Mouse (Mus musculus): Measurements from ENCODE around the gene Tgm1. TPM values are rescaled to one million over a fixed set of nuclear protein-coding genes. Genes with fewer than 3 reads are reported as not detected.

Gene Tgm1
- polyA plus RNA-seq (2012; rRNA removed): 9.0 and 11.1 TPM in 2 replicates

GRCm38 (mm10) chr14:55713729-55714122, at the start of gene Tgm1:
Tgm1 (minus strand) TSS chr14:55713926.

DNA sequence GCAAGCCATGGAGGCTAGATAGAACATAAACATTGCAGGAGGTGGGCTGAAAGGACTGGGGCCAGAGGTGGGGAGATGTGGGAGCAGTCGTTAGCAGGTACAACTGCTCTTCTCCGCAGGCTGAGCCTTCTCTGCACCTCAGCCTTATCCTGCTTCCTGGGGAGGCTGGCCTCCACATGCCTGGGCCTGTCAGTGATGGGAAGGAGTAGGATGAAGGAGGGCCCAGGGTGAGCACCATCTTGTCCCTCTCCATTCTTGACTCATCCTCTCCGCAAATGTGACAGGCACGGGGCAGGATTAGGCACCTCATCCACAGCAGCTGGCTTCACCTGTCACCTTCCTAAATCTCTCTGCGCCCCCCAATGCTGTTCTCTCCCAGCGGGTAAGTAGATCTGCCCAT, 47.4 kb upstream of the Tgm1 start, which contains the start of gene Ltb4r2:
Ltb4r2 (plus strand) TSS at position 266 of the 400 bp plus-strand sequence.

DNA sequence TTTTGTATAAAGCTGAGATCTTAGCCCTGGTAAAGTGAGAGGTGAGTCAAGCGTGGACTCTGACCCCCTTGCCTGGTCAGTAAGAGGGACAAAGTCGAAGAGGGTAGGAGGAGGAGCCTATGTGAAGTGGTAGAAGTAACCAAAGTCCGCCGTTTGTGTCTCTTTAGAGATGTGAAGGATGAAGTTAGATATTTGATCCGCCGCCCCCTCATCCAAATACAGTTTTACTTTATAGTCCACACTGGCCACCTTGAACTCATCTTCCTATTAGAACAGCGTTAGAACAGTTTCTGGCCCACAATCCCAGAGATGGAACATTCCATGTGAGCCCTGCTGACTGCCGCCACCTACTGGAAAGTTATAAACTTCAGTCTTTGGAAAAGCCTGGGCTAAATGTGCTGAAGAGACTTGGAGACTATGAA, 44.6 kb upstream of the Tgm1 start, which contains the start of gene Cideb:
Cideb (minus strand) TSS at position 96 of the 422 bp plus-strand sequence.

GRCm38 (mm10) chr14:55745180-55745860, 31.6 kb upstream of the Tgm1 start, which contains the start of the genes Dhrs1 and Nop9:
Dhrs1 (minus strand) TSS chr14:55745690.
Nop9 (plus strand) TSS chr14:55745693.

DNA sequence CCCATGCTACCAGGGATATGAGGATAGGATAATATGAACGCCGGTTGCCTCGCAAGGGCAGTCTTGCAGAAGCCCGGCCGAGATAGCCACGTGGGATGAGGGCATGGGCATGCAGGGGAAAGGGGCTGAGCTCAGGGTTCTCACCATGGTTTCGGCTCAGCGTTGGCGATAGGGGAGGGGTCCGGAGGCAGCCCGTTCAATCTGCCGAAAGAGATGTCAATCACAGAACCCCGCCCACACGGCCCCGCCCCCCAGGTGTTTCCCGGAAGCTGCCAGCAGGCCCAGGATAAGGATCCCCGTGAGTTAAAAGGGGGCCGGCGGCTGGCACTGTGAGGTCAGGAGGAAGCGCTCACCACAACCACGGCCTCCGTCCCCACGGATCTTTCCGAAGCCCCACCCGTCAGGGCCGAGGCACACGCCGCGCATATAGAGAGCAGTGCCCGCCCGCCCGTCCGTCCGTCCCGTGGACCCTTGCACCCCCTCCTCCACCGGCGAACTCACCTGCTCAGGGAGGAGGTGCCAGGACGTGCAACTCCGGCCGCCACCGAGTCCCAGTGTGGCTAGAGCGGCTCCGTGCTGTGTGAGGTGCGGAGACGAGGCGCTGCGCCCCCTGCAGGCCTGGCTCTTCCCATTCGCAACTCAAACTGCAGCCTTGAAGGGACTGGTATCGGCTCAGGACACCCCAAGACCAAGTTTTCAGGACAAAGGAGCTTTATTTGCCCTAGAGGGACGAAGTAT, 8.1 kb upstream of the Tgm1 start, which contains the start of gene Rabggta:
Rabggta (minus strand) TSS at position 564 of the 738 bp plus-strand sequence.

DNA sequence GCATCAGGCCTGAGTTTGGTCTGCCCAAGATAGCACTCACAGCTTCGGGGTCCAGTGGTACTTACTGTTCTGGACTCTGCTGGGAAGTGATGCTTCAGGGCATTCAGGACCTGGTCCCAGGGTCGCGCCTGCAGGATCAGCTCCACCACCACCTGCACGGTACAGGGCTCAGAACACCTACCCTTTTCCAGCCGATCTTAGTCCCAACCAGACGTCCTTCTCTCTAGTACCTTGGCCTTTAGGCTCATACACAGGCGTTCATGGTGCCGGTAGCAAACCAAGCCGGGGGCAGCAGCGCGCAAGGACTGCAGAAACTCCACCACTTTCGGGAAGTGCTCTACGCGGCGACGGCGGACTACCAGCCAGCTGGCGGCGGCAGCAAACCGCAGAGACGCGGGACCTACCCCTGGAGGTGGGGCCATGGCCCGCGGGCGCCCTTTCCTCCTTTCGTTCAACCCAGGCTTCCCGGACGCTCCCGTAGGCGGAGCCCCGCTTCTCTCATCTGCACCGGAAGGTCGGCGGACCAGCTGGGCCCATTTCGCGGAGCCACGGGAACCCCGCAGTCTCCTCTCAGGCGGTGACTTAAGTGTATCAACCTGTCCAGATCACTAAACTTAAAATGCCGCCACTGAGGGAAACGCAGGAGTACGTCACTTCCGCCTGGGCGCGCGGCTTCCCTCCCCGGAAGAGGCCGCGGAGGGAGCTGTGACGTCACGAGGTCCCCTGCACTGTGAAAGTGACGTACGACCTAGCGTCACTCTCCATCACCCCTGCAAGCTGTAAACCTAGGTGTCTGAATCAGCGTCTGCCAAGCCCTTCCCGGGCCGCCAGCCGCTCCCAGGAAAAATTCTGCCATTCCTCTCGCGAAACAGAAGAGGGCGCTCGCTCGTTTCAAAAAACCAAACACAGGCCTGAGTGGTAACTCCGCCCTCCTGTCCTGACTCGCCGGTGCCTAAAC, 32.3 kb downstream of the Tgm1 start, which contains the start of gene Tinf2:
Tinf2 (minus strand) TSS at position 661 of the 958 bp plus-strand sequence.

GRCm38 (mm10) chr14:55671833-55672740, 41.6 kb downstream of the Tgm1 start, which contains the start of the genes Gmpr2 and Nedd8:
Gmpr2 (plus strand) TSS chr14:55671941.
Nedd8 (minus strand) TSS chr14:55672124.

GRCm38 (mm10) chr14:55659960-55660573, 53.7 kb downstream of the Tgm1 start, which contains the start of gene Mdp1:
Mdp1 (minus strand) TSS chr14:55660508.

Other genes with a start within 250 kb of the Tgm1 start
- gene Dhrs4, start 235.2 kb downstream of the Tgm1 start, polyA plus RNA-seq (2012; rRNA removed): 85.7 and 88.1 TPM in 2 replicates
- 0.83 and 1.2 TPM in 2 replicates for gene Carmil3, start 223.3 kb downstream of the Tgm1 start, polyA plus RNA-seq (2012; rRNA removed)
- gene Cpne6, start 203.5 kb downstream of the Tgm1 start, polyA plus RNA-seq (2012; rRNA removed): under 0.01 and 0.03 TPM in 2 replicates
- 0.02 TPM in 1 of 2 replicates, not detected in the other for gene Nrl, start 188.9 kb downstream of the Tgm1 start, polyA plus RNA-seq (2012; rRNA removed)
- gene Pck2, start 173.7 kb downstream of the Tgm1 start, polyA plus RNA-seq (2012; rRNA removed): 21.6 and 22.6 TPM in 2 replicates
- gene Dcaf11, start 153.9 kb downstream of the Tgm1 start, polyA plus RNA-seq (2012; rRNA removed): 45.8 and 49.5 TPM in 2 replicates
- 0.93 and 1.3 TPM in 2 replicates for gene A730061H03Rik, start 153.5 kb downstream of the Tgm1 start, polyA plus RNA-seq (2012; rRNA removed)
- gene Fitm1, start 138.3 kb downstream of the Tgm1 start, polyA plus RNA-seq (2012; rRNA removed): 0.30 and 1.00 TPM in 2 replicates
- 89.0 and 93.6 TPM in 2 replicates for gene Psme1, start 135.8 kb downstream of the Tgm1 start, polyA plus RNA-seq (2012; rRNA removed)
- gene Emc9, start 128.6 kb downstream of the Tgm1 start, polyA plus RNA-seq (2012; rRNA removed): 14.9 and 16.0 TPM in 2 replicates
- 87.0 and 89.9 TPM in 2 replicates for gene Psme2, start 122.8 kb downstream of the Tgm1 start, polyA plus RNA-seq (2012; rRNA removed)
- gene Rnf31, start 122.2 kb downstream of the Tgm1 start, polyA plus RNA-seq (2012; rRNA removed): 7.7 and 9.1 TPM in 2 replicates
- 38.3 and 44.8 TPM in 2 replicates for gene Irf9, start 110.4 kb downstream of the Tgm1 start, polyA plus RNA-seq (2012; rRNA removed)
- gene Rec8, start 95.9 kb downstream of the Tgm1 start, polyA plus RNA-seq (2012; rRNA removed): 2.3 and 4.0 TPM in 2 replicates
- 21.5 and 30.6 TPM in 2 replicates for gene Ipo4, start 78.0 kb downstream of the Tgm1 start, polyA plus RNA-seq (2012; rRNA removed)
- 1.5 TPM in 2 replicates for gene Gm49378, start 76.0 kb downstream of the Tgm1 start, polyA plus RNA-seq (2012; rRNA removed)
- gene Tm9sf1, start 70.1 kb downstream of the Tgm1 start, polyA plus RNA-seq (2012; rRNA removed): 27.6 and 31.3 TPM in 2 replicates
- gene Tssk4, start 63.7 kb downstream of the Tgm1 start, polyA plus RNA-seq (2012; rRNA removed): 0.37 and 0.43 TPM in 2 replicates
- gene Mdp1, start 53.4 kb downstream of the Tgm1 start, polyA plus RNA-seq (2012; rRNA removed): 12.1 and 12.3 TPM in 2 replicates
- 13.9 and 15.5 TPM in 2 replicates for gene Gmpr2, start 42.0 kb downstream of the Tgm1 start, polyA plus RNA-seq (2012; rRNA removed)
- 132 and 150 TPM in 2 replicates for gene Nedd8, start 41.8 kb downstream of the Tgm1 start, polyA plus RNA-seq (2012; rRNA removed)
- gene Tinf2, start 32.1 kb downstream of the Tgm1 start, polyA plus RNA-seq (2012; rRNA removed): 10.4 and 12.1 TPM in 2 replicates
- gene Rabggta, start 8.3 kb upstream of the Tgm1 start, polyA plus RNA-seq (2012; rRNA removed): 22.7 and 23.3 TPM in 2 replicates
- gene Dhrs1, start 31.8 kb upstream of the Tgm1 start, polyA plus RNA-seq (2012; rRNA removed): 48.3 and 54.5 TPM in 2 replicates
- gene Nop9, start 31.8 kb upstream of the Tgm1 start, polyA plus RNA-seq (2012; rRNA removed): 10.4 and 10.6 TPM in 2 replicates
- 155 and 165 TPM in 2 replicates for gene Cideb, start 44.5 kb upstream of the Tgm1 start, polyA plus RNA-seq (2012; rRNA removed)
- 0.85 and 1.1 TPM in 2 replicates for gene Ltb4r2, start 47.5 kb upstream of the Tgm1 start, polyA plus RNA-seq (2012; rRNA removed)
- 10.9 and 15.1 TPM in 2 replicates for gene Ltb4r1, start 52.0 kb upstream of the Tgm1 start, polyA plus RNA-seq (2012; rRNA removed)
- gene Adcy4, start 70.2 kb upstream of the Tgm1 start, polyA plus RNA-seq (2012; rRNA removed): 1.8 and 2.3 TPM in 2 replicates
- 8.7 and 9.9 TPM in 2 replicates for gene Ripk3, start 74.9 kb upstream of the Tgm1 start, polyA plus RNA-seq (2012; rRNA removed)
- 0.96 and 1.2 TPM in 2 replicates for gene Nfatc4, start 109.2 kb upstream of the Tgm1 start, polyA plus RNA-seq (2012; rRNA removed)
- gene Nynrin, start 140.1 kb upstream of the Tgm1 start, polyA plus RNA-seq (2012; rRNA removed): 1.2 and 1.3 TPM in 2 replicates
- 0.25 and 0.39 TPM in 2 replicates for gene Cbln3, start 170.5 kb upstream of the Tgm1 start, polyA plus RNA-seq (2012; rRNA removed)
- 12.7 and 14.5 TPM in 2 replicates for gene Khnyn, start 171.0 kb upstream of the Tgm1 start, polyA plus RNA-seq (2012; rRNA removed)
- gene Sdr39u1, start 186.4 kb upstream of the Tgm1 start, polyA plus RNA-seq (2012; rRNA removed): 14.9 and 16.8 TPM in 2 replicates
- gene Cma1, start 230.7 kb upstream of the Tgm1 start, polyA plus RNA-seq (2012; rRNA removed): 0.65 and 0.70 TPM in 2 replicates
- not detected in 2 replicates for gene Cma2, start 237.1 kb upstream of the Tgm1 start, polyA plus RNA-seq (2012; rRNA removed)

Measured in liver, embryonic 18 days (tissue).